Mouse (Mus musculus): ENCODE data around the gene Pigc.

DNA sequence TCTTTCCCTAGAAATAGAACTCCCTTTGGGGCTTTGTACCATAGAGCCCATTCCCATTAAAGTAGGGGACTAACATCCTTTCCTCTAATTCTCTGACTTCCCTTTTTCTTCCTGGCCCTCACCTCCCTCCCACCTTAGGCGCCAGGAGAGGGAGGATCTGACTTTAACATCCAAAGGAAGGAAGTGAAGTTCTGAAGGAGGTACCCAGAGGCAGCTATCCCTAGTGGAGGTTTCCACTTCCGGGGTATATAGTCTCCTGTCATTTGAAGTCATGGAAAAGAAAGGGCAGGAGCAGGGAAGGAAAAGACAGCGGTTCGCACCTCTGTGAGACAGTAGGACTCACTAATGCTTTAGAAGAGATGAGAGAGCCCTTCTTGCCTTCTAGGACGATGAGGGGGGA is 30.4 kb downstream of the Pigc start:
- TF ChIP-seq CTCF (IDR thresholded peaks at IDR 0.05; ENCODE audit: low read depth, low read length) (no peak), GATA1 (IDR thresholded peaks at IDR 0.05; ENCODE audit: borderline replicate concordance, low read length) (no peak)

Measured in G1E (cell line).